Mouse (Mus musculus): ENCODE measurements around the gene Fhit.

The Fhit gene

DNA sequence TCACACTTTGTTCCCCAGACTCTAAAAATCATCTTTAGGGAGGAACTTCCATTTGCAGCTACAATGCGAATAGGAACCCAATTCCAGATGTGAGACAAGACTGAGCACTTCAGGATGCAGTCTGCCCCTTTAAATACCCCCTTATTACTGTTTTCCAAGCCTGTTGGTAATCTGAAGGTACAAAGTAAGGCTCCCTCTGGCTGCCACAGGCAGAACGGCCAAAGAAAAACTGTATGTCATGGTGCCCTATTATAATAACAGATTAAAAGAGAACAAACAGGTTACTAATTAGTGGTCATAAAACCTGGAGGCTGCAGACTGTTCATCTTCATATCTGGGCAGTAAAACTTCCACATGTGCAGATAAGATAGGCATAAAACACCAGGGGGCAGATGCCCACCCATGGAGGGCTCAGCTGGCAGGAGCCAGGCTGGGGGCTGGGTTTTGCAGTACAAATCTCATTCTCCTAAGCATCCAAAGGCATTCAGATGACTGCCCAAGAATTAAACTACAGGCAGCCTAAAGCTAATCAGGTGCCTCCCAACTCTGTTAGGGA lies 1439.8 kb downstream of the Fhit start:
- DNase-seq (ENCODE audit: low read depth, low spot score): no peak

DNA sequence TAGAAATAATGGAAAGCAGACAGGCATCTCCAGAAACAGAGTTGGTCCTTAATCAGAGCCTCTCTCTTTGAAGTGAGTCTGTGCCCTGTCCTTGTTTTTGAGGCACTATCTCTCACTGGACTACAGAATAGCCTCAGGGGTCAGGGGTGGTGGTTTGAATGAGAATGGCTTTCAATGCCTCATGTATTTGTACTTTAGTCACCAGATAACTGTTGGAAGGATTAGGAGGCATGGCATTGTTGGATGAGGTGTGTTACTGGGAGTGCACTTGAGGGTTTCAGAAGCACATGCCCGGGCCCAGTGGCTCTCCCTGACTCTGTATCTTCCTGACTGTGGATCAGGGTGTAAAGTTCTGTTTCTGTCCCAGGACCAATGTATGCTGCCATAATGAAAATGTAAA lies 1463.2 kb downstream of the Fhit start:
- DNase-seq (ENCODE audit: low read depth, low spot score): no peak

DNA sequence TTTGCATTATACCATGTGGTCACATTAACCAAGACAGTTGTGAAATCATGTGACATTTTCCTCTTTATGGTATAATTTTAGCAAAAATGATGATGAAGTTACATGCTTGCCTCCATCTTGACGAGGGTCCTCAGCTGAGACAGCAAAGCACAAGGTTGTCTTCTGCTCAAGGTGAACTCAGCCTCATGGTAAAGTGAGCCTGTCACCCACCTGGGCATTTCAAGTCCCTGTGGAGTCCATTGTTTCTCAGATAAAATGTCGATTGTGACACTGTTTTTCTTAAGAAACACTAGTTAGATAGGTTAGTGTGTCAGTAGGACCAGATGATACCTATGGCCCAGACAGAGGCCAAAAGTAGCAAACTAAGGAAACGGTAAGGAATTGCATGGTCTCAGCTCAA lies 1464.7 kb downstream of the Fhit start:
- DNase-seq (ENCODE audit: low read depth, low spot score): no peak

DNA sequence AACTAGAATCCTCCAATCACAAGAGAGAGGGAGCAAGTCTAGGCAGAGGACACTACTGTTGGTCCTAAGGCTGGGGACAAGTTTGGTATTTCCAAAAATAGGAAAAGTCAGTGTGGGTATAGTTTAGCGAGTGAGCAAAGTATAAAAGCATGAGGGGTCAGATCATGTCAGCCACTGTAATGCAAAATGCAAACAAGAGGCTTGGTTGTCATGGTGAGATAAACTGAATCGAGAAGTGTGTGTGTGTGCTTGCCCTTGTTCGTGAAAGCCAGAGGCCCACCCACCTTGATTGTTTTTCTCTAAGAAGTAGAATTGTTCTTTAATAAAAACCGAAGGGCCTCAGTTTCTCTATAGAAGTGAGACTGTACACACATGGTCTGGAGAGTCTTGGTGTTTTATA lies 1465.8 kb downstream of the Fhit start:
- DNase-seq (ENCODE audit: low read depth, low spot score): no peak

DNA sequence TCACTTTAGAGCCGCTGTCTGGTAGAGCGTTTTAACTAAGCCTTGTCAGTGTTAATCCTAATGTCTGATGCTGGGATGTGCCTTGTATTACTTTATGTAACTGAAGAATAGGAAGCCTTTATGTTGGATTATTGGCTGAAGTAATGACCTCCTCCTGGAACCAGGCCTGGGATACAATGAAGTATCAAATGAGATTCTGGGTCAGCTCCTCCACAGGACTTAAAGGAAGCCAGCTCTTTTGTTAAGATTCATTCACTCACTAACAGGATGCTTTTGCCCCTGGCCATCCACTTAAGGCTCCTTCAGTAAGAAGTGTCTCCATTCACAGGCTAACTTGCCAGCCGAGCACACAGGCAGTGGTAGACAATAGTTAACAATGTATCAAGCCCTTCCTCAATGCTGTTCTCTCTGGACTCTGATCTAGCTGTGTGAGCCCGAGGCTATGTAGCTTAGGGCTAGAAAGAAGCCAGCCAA lies 1466.6 kb downstream of the Fhit start:
- no peak for DNase-seq (ENCODE audit: low read depth, low spot score)

DNA sequence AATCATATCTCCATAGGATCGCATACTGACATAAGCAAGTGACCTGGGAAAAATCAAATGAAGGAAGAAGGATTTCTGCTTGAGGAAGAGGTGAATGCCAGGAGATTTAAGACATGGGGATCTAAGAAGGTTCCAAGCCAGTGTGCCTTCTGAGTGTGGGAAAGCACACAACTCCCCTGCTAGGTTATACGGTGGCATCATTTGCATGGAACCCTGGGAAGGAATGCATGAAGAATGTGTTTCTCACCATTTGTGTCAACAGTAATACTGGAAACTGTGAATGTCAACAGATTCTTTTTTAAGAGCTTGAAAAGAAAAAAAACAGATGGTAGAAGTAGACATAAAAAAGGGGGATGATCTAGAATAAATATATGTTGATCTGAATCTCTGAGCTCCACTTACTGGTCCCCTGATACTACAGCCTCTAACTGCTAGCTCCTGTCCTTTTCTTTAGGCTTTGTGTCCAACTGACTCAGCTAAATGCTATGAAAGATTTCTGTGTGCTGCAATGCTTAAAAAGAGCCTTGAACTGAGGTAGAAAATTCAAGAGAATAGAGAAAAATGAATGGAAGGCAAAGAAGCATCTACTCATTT lies 1473.1 kb downstream of the Fhit start:
- no peak for DNase-seq (ENCODE audit: low read depth, low spot score)

DNA sequence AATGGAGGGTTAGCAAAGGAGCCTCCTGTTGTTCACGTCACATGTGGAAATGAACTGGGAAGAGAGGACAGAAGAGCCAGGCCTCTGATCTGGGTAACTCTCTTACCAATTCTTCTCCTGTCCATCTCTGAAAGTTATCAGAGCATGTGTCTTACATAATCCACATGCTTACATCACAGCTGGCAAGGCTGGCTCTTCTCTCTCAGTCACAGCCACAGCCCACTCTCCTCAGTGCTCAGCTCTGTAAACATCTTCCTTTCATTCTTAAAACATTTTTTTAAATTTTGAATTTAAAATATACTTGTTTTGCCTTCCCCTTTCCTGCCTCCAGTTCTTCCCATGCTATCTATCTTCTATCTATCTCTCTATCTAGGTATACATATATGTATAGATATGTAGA lies 1477.5 kb downstream of the Fhit start:
- no peak for DNase-seq (ENCODE audit: low read depth, low spot score)

DNA sequence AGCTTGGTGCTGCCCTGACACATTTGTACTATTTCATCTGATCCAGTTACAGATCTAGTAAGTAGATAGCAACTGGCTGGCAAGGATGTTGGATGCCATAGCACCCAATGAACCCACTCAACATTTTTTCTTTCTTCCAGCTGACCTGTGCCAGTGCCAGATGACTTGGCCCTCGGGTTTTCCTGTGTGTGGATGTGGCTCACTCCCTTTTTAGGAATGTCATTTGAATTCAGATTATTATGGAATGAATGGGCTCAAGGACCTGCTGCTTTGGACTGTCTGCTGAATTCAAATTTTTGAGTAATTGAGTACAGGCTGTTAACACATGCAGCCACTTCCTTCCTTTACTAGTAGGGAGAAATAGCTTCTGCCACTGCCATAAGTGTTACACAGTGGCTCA lies 1489.1 kb downstream of the Fhit start:
- no peak for DNase-seq (ENCODE audit: low read depth, low spot score)

DNA sequence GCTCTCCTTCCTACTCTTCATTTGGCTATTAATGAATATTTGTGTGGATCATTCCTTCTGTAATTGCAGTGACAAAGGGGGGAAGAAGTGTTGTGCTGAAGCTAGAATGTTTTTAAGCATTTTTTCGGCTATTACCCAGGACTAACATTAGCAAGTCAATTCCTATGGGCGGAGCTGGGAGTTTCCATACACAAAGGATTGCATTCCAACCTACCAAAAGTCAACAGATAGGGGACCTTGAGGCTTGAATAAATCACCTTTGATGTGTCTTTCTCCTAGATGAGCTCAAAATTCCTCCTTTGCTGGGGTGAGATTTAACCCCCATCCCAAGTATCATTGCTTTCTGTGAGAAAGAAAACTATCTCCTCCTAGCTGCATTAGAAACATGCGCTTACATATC lies 1490.1 kb downstream of the Fhit start:
- DNase-seq (ENCODE audit: low read depth, low spot score): no peak

DNA sequence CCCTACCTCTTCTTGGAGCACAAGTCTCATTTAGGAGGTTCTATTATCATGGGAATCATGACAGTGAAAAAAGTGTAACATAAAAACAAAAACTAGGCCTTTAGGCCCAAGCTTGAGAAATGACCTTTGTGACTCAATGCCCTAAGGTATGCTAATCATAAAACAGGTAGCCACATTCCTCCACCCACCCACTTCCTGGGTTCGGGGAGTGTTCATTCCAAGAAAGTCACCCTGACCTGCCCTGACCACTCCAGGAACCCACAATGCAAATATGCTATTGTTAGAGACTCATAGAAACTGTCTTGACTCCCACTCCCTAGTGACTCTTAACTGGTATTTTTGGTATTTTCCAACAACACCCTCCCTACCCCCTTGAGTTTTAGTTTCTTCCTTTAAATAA lies 1492.1 kb downstream of the Fhit start:
- DNase-seq (ENCODE audit: low read depth, low spot score): no peak

DNA sequence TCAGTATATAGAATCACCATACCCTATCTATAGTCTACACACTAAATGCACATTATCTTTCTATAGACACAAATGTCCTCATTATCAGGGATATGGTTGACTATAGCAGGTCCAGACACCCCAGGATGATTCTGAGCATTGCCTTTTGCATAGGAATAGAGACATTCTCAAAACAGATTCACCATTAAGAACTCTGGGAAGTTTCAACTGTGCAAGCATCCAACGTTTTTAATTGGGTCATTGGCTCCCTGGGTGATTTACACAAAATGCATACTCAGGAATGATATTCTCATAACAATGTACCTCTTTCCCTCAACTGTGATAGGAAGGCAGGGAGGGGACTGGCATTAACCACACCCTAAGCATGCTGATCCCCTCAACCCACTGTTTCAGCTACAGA lies 1503.4 kb downstream of the Fhit start:
- no peak for DNase-seq (ENCODE audit: low read depth, low spot score)

DNA sequence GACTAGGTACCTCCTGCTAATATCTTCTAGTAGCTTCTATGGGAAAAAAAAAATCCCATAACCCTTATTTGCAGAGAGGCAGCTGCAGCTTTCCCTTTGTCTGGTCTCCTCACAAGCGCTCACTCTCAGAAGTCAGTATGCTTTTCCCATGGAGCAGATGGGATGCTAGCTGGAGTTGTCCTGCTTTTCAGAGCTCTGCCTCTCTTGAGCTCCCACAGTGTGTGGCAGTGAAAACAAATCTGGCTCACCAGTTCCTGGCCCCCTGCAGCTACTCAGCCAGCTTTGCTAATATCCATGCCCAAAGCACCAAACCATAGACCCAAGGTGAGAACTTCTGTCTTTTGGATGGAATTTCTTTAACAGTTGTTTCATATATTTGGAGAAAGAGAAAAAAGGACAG lies 1510.4 kb downstream of the Fhit start:
- DNase-seq (ENCODE audit: low read depth, low spot score): no peak

DNA sequence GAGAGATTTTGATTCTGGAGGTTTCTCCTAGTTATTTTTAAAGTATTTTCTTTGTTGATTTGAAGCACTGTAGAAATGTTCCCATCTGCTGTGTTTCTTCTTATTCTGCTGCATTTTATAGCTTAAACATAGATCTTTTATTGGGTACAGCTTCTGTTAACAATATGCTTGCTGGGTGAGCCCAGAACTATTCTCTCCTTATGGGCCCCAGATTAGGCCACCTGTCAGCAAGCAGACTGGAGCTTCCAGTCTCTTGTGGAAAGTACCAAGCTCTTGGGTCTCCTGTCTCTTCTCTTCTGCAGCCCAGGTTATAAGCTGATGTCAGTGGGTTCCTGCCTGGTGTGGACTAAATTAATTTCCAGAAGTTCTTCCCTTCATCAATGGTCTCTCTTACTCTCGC lies 1513.4 kb downstream of the Fhit start:
- no peak for DNase-seq (ENCODE audit: low read depth, low spot score)

DNA sequence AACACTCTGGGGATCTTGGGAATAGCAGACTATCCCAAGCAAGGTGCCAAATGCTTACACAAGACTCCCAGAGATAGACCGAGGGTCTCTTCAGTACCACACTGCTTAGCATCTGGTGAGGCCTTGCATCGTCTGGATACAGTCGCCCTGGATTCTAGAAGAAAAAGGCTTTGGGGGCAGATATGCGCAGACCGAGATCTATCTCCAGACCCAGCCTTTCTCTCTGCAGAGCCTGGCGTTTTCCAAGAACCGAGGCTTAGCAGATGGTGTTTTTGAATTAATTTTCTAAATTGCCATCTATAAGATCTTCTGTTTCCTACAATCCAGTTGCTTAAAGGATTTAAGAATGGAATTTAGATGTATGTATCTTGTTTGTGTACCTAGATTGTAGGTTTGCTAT lies 1515.6 kb downstream of the Fhit start:
- no peak for DNase-seq (ENCODE audit: low read depth, low spot score)

DNA sequence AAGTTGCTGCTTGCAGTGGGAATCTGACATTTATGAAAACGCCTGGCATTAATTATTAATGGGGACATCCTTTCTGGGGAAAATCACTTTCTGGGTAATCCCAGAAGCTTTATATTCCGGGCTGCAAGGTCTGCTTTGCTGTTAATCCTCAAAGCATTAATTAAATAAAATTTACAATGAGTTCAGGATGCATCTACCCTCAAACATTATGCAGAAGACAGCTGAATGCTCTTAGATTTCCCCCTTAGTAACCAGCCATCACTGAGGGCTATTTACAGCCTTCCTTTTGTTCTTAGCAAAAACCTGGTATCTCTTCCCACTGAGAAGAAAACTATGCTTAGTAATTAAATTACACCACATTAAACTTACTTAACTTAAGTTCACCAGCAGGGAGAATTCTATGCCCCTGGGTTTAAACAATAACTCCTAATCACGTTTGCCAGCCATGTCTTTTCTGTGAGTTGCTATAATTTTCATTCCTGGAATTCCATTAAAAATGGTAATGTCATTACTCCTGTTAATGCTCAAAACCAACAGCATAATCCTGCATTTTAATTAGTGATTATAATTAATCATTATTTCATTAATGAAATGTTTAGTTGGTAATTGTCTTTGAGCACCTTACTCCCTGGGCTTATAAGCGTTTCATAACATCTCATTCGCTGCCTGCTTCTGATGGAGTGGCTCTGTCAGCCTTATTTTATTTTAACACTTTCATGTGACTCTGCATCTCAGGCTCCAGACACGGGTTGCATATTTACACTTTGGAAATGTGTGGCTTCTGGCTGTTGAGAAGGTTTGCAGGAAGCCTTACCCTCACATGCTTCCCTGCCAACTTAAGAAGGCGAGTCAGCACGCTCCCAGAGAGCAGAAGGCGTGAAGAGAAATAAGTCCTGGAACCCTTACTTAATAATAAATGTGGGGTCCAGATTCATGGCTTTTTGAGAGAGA lies 1517.3 kb downstream of the Fhit start:
- no peak for DNase-seq (ENCODE audit: low read depth, low spot score)

DNA sequence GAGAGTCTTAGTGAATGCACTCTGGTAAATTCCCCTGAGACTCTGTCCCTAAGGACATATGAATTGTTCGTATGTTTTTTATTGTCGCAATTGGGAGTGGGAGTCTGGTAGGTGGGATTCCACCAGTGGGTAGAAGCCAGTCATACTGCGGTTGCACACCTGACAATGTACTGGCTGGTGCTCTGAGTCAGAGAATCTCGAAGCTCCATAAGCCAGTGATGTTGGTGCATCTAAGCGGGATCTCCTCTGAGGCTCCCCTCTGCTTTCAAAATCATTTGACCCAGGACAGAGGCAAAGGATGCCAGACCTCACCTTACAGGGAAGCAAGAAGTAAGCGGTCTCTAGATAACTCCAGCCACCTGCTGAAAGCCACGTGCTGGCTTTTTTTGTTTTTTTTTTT lies 1518.1 kb downstream of the Fhit start:
- DNase-seq (ENCODE audit: low read depth, low spot score): no peak

DNA sequence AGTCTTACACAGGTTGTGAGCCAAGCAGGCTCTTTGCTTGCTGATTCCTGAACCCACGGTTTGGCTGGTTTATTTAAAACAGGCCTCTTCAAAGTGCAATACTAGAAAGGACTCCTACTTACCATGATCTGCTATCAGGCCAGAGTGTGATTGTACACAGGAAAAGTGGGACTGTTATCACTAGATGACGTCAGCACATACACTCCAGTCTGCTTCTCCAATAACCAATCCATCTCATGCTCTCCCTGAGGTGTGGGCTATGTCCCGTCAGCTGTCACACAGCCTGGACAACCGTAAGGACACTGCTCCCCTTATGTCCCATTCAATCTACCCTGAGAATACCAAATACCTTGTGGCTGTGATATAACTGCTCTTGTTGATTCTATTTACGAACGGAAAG lies 1519.2 kb downstream of the Fhit start:
- no peak for DNase-seq (ENCODE audit: low read depth, low spot score)

DNA sequence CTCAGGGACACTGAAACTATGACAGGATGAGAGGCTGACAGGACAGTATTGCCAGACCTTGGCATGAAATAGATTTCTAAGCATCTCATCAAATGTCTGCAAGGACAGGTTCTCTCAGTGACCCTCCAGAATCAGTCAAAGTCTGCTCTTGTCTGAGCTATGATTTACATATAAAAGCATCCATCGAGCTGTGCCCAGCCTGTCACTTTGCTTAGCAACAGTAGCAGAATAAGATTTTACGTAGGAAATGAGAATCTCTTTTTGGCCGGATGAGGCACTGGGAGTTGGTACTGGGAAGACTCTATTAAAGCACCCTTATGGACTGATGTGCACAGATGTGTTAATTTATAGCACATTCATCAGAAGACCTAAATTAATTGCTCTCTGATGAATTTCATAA lies 1519.8 kb downstream of the Fhit start:
- DNase-seq (ENCODE audit: low read depth, low spot score): no peak

DNA sequence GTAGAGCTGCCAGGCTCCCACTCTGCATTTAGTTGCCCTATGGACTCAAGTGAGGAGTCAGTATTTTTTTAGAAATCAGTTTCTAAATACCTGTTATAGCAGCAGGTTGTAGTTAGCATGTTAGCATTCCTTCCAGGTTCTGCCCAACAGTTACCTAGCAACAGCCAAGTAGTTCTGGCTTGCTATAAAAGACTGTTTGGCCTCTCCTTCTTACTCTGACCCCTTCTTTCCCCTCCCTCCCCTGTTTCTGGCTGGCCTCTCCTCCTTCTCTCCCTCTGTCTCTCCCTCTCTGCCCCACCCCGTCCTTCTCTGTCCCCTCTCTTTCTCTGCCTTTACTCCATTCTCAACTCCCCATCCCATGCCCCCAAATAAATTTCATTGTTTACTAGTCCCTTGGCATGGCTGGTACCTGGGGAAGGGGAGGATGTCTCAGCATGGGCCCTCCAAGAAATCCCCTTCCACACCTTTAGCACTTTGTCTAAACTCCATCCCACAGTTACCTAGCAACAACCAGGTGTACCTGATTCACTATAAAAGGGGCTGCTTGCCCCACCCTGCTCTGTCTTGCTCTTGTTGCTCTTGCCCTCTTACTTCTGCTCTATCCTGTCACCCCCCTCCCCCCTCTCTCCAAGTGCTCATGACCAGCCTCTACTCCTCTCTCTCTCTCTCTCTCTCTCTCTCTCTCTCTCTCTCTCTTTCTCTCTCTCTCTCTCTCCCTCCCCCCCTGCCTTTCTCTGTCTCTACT lies 1527.4 kb downstream of the Fhit start:
- DNase-seq (ENCODE audit: low read depth, low spot score): no peak

DNA sequence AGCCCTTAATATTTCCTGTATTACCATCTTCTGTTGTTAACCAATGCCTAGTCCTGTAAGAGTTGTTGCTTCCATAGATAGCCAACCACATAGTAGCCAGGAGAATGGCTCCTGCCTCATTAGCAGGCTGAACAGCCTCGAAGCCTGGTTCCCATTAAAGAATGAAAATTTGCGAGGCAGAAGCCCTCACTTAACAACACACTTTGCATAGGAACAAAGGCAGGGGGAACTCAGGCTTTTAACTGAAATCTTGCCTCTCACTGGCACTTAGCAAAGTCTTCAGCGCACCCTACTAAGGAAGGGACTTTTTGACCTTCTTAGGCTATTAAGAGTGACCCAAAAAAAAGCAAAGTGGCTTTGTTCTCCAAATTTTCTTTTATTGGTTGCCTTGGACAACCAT lies 1529.3 kb downstream of the Fhit start:
- peak; percentile 14 for DNase-seq (ENCODE audit: low read depth, low spot score)

DNA sequence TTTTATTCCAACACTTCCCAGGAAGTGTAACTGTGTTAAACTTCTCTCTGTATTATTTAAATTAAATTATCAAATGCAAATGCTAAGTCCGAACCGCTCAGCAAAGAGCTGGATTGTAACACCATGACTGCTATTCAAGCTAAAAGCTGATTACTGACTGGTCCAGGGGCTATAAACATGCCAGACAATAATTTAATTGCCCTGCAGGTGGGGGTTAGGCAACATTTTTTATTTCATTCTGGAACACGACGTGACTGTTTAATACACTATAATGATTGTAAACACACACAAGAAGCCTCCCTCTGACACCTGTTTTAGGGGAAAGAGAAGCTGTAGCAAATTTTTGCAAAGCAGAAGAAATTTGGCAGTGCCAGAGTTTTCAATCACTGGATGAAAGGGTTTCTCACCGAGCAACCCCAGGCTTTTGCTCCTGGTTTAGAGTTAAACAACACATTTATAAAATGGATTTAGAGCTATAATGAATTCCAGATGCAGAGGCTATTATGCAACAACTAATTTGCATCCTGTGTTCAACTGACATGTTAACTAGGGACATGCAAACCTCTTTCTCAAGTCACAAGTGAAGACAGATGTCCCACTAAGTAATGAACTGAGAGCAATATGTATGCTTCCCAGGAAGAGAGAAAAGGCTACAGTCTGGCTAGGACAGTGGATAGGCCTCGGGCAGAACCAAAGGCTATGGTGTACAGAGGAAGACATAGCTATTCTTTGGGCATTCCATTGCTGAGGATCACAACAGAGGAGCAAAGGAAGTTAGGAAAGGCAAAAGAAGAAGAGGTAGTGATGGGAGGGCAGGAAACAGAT lies 1538.4 kb downstream of the Fhit start:
- DNase-seq (ENCODE audit: low read depth, low spot score): no peak

Measured in WW6 (cell line).